Mouse (Mus musculus): ENCODE results near the gene Arid1b.

- TF ChIP-seq CTCF (IDR thresholded peaks at IDR 0.05; ENCODE audit: borderline replicate concordance, control insufficient read depth, extremely low read depth, insufficient read depth, low read length, poor library complexity) (no peak), POLR2A (IDR thresholded peaks at IDR 0.05; ENCODE audit: control insufficient read depth, extremely low read depth, insufficient read depth, low read length, poor library complexity) (no peak)
Observed at GRCm38 (mm10) chr17:5258978-5259377, 264.8 kb downstream of the Arid1b start.
